Mouse (Mus musculus): ENCODE data around the gene Abhd2. TPM values are rescaled to one million over a fixed set of nuclear protein-coding genes. Genes with fewer than 3 reads are reported as not detected.
A peak's percentile ranks its signal among the peaks of the same experiment; 100 is the strongest.

Abhd2 gene
- polyA plus RNA-seq, 1 experiment from 2014 or later = 4.9 TPM

- 74% methylated on average over 8 of the region's 8 CpGs for WGBS (ENCODE audit: insufficient replicate concordance)
- H3K9me3 ChIP-seq (replicated peaks; ENCODE audit: control insufficient read depth, low read length) = no peaks in the 10 kb centered on the region
Measured at GRCm38 (mm10) chr7:79336362-79336910, 63.4 kb downstream of the Abhd2 start.

DNA sequence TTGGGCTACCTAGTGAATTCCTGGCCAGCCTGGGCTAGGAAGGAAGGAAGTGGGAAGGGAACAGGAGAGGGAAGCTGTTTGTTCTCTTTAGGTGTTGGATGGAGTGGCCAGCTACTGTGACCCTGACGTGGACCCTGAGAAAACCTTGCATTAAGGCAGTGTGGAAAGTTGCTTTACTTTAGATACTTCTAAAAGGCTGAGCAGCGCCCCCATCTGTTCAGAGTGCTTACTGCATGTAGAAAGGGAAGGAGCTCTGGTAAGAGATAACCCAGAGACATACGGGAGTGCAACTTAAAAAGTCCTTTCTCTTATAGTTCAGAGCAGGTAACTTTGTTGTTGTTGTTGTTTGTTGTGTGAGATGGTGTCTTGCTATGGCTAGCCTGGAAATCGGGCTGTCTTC, 72.9 kb downstream of the Abhd2 start:
- 47% methylated on average over 4 of the region's 4 CpGs for WGBS (ENCODE audit: insufficient replicate concordance)
- H3K36me3 ChIP-seq (ENCODE audit: control insufficient read depth, insufficient read depth, low read length) = peaks cover 6% of the 10 kb centered on the region; the same call in 1 of the 2 replicates
- no peaks in the 10 kb centered on the region for H3K27me3 ChIP-seq (ENCODE audit: control insufficient read depth, insufficient read depth, low read length)
- no peak overlapping the region for H3K9ac ChIP-seq (ENCODE audit: low read depth, low read length)
- H3K27ac ChIP-seq (ENCODE audit: low read depth, low read length) = no peak overlapping the region
- no peak for ATAC-seq (replicated peaks; ENCODE audit: insufficient number of reproducible peaks, low FRiP score, low TSS enrichment)
- H3K4me3 ChIP-seq (ENCODE audit: low read depth, low read length) = no peak overlapping the region
- no peaks in the 10 kb centered on the region for H3K9me3 ChIP-seq (replicated peaks; ENCODE audit: control insufficient read depth, low read length)
- H3K4me1 ChIP-seq (ENCODE audit: control insufficient read depth, insufficient read depth, low read length) = no peaks in the 10 kb centered on the region
- no peak overlapping the region for H3K4me2 ChIP-seq

More at GRCm38 (mm10) chr7:79336362-79336910, 63.4 kb downstream of the Abhd2 start:
- Histone ChIP-seq H3K27ac (ENCODE audit: low read depth, low read length) (no peak overlapping the region), H3K4me1 (ENCODE audit: control insufficient read depth, insufficient read depth, low read length) (no peaks in the 10 kb centered on the region; the same call in 1 of the 2 replicates), H3K4me2 (no peak overlapping the region), H3K4me3 (ENCODE audit: low read depth, low read length) (no peak overlapping the region), H3K36me3 (ENCODE audit: control insufficient read depth, insufficient read depth, low read length) (no peaks in the 10 kb centered on the region), H3K27me3 (ENCODE audit: control insufficient read depth, insufficient read depth, low read length) (no peaks in the 10 kb centered on the region), H3K9ac (ENCODE audit: low read depth, low read length) (no peak overlapping the region)
- ATAC-seq (replicated peaks; ENCODE audit: insufficient number of reproducible peaks, low FRiP score, low TSS enrichment) = no peak

GRCm38 (mm10) chr7:79346555-79347075, 73.6 kb downstream of the Abhd2 start:
- Histone ChIP-seq H3K9ac (ENCODE audit: low read depth, low read length) (no peak overlapping the region), H3K9me3 (replicated peaks; ENCODE audit: control insufficient read depth, low read length) (no peaks in the 10 kb centered on the region), H3K36me3 (ENCODE audit: control insufficient read depth, insufficient read depth, low read length) (peaks cover 6% of the 10 kb centered on the region; the same call in 1 of the 2 replicates), H3K27me3 (ENCODE audit: control insufficient read depth, insufficient read depth, low read length) (no peaks in the 10 kb centered on the region), H3K4me1 (ENCODE audit: control insufficient read depth, insufficient read depth, low read length) (no peaks in the 10 kb centered on the region), H3K4me2 (no peak overlapping the region), H3K27ac (ENCODE audit: low read depth, low read length) (no peak overlapping the region), H3K4me3 (ENCODE audit: low read depth, low read length) (no peak overlapping the region)
- ATAC-seq (replicated peaks; ENCODE audit: insufficient number of reproducible peaks, low FRiP score, low TSS enrichment) = no peak
- WGBS (ENCODE audit: insufficient replicate concordance) = 79% methylated on average over 8 of the region's 8 CpGs

DNA sequence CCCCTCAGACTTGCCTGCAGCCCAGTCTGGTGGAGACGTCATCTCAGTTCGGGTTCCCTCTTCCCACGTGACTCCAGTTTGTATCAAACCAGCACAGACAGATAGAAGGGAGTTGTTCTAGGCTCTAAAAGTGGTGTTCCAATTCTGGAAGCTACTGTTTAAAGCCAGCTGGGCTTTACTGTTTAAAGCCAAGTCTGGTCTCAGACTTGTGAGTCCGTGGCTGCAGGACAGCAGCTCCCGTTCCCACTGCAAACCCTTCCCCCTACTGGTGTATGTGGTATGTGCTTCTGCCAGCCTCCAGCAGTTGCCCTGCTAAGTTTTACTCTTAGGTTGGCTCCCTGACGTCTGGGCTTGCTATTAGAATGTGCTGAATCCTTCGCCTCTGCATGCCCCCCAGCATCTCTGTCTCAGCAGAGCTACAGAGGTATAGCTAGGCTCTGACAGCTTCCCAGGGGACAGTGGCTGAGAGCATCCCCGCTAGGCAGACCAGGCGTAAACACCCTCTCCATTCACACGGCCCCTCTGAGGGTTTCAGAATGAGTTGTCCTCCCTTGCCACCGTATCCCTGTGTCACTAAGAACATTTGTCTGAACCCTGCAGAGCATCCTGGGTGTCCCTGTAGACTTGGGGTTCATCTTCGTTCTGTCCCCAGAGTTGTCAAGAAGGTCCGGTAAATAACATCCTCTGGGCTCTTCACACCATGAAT, 74.3 kb downstream of the Abhd2 start:
- Histone ChIP-seq H3K4me1 (ENCODE audit: control insufficient read depth, insufficient read depth, low read length) (no peaks in the 10 kb centered on the region), H3K27ac (ENCODE audit: low read depth, low read length) (no peak overlapping the region), H3K36me3 (ENCODE audit: control insufficient read depth, insufficient read depth, low read length) (peaks cover 6% of the 10 kb centered on the region; the same call in 1 of the 2 replicates), H3K4me3 (ENCODE audit: low read depth, low read length) (no peak overlapping the region), H3K27me3 (ENCODE audit: control insufficient read depth, insufficient read depth, low read length) (no peaks in the 10 kb centered on the region), H3K9me3 (replicated peaks; ENCODE audit: control insufficient read depth, low read length) (no peaks in the 10 kb centered on the region), H3K9ac (ENCODE audit: low read depth, low read length) (no peak overlapping the region), H3K4me2 (no peak overlapping the region)
- WGBS (ENCODE audit: insufficient replicate concordance) = 73% methylated on average over 13 of the region's 13 CpGs
- ATAC-seq (replicated peaks; ENCODE audit: insufficient number of reproducible peaks, low FRiP score, low TSS enrichment) = no peak

DNA sequence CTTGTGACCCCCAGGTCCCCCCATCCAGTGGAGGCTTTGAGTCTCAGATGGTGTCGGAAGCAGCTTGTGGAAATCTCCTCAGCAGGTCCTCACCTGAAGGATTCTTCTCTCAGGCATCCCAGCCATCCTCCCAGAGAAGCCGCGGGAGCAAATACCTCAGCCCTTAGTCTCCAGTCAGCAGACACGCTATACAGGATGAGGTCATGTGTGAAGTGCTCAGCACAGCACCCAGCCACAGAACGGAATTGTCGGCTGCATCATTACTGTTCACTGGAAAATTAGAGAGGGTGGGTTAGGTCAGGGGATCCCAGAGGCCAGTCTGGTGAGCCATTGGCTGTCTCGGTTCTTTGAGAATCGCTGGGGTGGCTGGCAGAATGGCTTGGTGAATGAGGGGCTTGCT, 75.8 kb downstream of the Abhd2 start:
- no peak overlapping the region for H3K4me3 ChIP-seq (ENCODE audit: low read depth, low read length)
- H3K4me2 ChIP-seq = no peak overlapping the region
- peaks cover 2% of the 10 kb centered on the region; the same call in 1 of the 2 replicates for H3K36me3 ChIP-seq (ENCODE audit: control insufficient read depth, insufficient read depth, low read length)
- no peaks in the 10 kb centered on the region for H3K4me1 ChIP-seq (ENCODE audit: control insufficient read depth, insufficient read depth, low read length)
- no peak for ATAC-seq (replicated peaks; ENCODE audit: insufficient number of reproducible peaks, low FRiP score, low TSS enrichment)
- no peak overlapping the region for H3K27ac ChIP-seq (ENCODE audit: low read depth, low read length)
- H3K9ac ChIP-seq (ENCODE audit: low read depth, low read length) = no peak overlapping the region
- no peaks in the 10 kb centered on the region for H3K9me3 ChIP-seq (replicated peaks; ENCODE audit: control insufficient read depth, low read length)
- H3K27me3 ChIP-seq (ENCODE audit: control insufficient read depth, insufficient read depth, low read length) = no peaks in the 10 kb centered on the region
- WGBS (ENCODE audit: insufficient replicate concordance) = 78% methylated on average over 8 of the region's 8 CpGs

DNA sequence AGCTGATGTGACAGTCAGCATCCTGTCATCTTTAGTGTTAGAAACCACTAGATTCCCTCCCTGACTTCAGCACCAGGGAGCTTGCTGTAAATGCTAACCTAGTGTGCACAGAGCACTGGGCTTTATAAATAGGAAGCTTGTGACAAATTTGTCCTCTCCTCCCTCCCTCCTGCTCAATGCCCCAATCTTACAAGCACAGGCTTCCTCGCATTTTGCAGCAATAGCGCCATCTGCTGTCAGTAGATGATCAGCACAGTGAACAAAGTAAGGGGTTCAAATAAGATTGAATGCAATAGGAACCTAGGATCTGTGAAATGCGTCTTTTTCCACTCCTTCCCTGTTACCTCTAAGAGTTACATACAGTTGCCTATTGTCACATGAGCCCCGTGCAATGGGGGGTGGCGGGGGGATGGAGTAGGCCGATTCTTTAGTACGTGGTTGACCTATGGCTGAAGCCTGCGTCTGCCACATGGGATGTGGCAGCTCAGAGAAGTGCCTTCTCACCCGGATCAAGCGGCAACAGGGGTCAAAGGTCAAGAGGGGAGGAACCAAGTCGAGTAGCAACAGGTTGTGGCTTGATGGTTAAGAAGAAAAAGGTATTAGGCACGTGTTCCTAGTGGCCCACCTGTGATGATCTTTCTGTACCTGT, 76.9 kb downstream of the Abhd2 start:
- H3K27ac ChIP-seq (ENCODE audit: low read depth, low read length) = no peak overlapping the region
- no peak overlapping the region for H3K9ac ChIP-seq (ENCODE audit: low read depth, low read length)
- ATAC-seq (replicated peaks; ENCODE audit: insufficient number of reproducible peaks, low FRiP score, low TSS enrichment) = no peak
- H3K27me3 ChIP-seq (ENCODE audit: control insufficient read depth, insufficient read depth, low read length) = no peaks in the 10 kb centered on the region
- no peaks in the 10 kb centered on the region for H3K4me1 ChIP-seq (ENCODE audit: control insufficient read depth, insufficient read depth, low read length)
- WGBS (ENCODE audit: insufficient replicate concordance) = 40% methylated on average over 12 of the region's 12 CpGs
- no peaks in the 10 kb centered on the region for H3K9me3 ChIP-seq (replicated peaks; ENCODE audit: control insufficient read depth, low read length)
- H3K36me3 ChIP-seq (ENCODE audit: control insufficient read depth, insufficient read depth, low read length) = no peaks in the 10 kb centered on the region; the same call in 1 of the 2 replicates
- H3K4me3 ChIP-seq (ENCODE audit: low read depth, low read length) = no peak overlapping the region
- H3K4me2 ChIP-seq = no peak overlapping the region

DNA sequence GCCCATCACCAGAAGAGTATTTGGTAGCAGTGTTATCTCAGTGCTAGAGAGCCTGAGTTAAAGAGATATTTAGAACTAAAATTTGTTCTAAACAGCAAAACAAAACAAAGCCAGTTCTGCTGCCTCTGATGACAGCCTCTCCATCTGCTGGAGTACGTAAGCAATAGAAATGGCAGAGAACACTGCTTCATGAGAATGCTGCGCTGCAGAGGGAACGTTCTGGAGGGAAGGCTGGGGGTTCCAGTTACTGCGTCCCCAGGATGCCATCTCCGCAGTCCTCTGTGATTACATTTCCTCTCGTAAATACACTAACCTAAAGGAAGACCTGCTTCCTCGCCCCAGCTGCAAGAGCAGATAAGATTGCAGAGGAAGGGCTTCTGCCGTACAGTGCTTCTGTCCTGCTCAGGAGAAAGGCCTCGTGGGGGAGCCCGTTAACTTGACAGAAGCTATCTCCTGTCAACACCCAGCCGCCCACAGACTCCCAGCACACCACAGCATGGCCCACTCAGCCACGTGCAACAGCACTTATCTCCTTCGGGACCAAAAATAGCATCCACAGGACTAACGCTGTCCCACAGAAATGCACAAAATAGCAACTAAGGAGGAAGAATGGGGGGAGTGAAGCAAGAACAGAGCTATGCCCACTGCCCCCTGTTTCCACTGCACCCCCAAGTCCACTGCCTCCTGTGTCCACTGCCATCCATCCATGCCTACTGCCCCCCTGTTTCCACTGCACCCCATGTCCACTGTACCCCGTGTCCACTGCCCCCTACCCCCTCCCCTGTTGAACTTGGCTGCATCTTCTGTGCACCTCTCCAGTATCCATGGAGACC, 85.6 kb downstream of the Abhd2 start:
- Histone ChIP-seq H3K9me3 (replicated peaks; ENCODE audit: control insufficient read depth, low read length) (no peaks in the 10 kb centered on the region), H3K36me3 (ENCODE audit: control insufficient read depth, insufficient read depth, low read length) (peaks cover 2% of the 10 kb centered on the region; the same call in 1 of the 2 replicates), H3K4me2 (peak overlapping the region; percentile 62), H3K27me3 (ENCODE audit: control insufficient read depth, insufficient read depth, low read length) (peaks cover 21% of the 10 kb centered on the region), H3K4me3 (ENCODE audit: low read depth, low read length) (peak overlapping the region; percentile 25; the same call in 1 of the 2 replicates), H3K27ac (ENCODE audit: low read depth, low read length) (peak overlapping the region; percentile 81), H3K4me1 (ENCODE audit: control insufficient read depth, insufficient read depth, low read length) (peaks cover 49% of the 10 kb centered on the region), H3K9ac (ENCODE audit: low read depth, low read length) (no peak overlapping the region)
- ATAC-seq (replicated peaks; ENCODE audit: insufficient number of reproducible peaks, low FRiP score, low TSS enrichment) = peak; percentile 90
- WGBS (ENCODE audit: insufficient replicate concordance) = 10% methylated on average over 15 of the region's 15 CpGs

- Histone ChIP-seq H3K4me1 (ENCODE audit: control insufficient read depth, insufficient read depth, low read length) (peaks cover 53% of the 10 kb centered on the region), H3K4me2 (peak overlapping the region; percentile 62), H3K9ac (ENCODE audit: low read depth, low read length) (no peak overlapping the region), H3K9me3 (replicated peaks; ENCODE audit: control insufficient read depth, low read length) (no peaks in the 10 kb centered on the region), H3K27ac (ENCODE audit: low read depth, low read length) (peak overlapping the region; percentile 81), H3K4me3 (ENCODE audit: low read depth, low read length) (peak overlapping the region; percentile 25; the same call in 1 of the 2 replicates), H3K27me3 (ENCODE audit: control insufficient read depth, insufficient read depth, low read length) (peaks cover 22% of the 10 kb centered on the region), H3K36me3 (ENCODE audit: control insufficient read depth, insufficient read depth, low read length) (peaks cover 2% of the 10 kb centered on the region; the same call in 1 of the 2 replicates)
- WGBS (ENCODE audit: insufficient replicate concordance) = 41% methylated on average over 3 of the region's 3 CpGs
- ATAC-seq (replicated peaks; ENCODE audit: insufficient number of reproducible peaks, low FRiP score, low TSS enrichment) = no peak
Measured at GRCm38 (mm10) chr7:79359183-79359435, 86.1 kb downstream of the Abhd2 start.

Measured in heart, embryonic 11.5 days (tissue).